ENCODE assay signal across 18 mouse cellular contexts in the genomic region with DNA sequence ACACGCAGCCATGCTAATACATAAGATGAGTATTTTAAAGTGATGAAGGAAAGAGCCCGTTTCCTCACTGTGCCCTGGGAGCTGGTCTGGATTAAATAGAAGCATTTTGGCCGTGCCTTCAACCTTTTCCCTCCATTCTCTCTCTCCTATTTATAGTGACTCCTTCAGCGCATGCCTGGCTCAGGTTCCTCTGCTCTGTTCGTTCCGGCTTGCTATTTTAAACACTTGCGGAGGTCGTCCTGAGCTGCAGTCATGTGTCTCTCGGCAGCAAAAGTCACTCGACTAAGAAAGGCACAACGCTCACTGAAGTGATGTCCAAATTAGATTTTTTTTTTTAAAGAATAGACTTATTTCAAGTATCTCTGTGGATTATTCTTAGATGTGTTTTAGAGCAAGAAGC.
DNase-seq lines count a peak whose midpoint lies in the region; ATAC-seq and TF ChIP-seq lines count a peak whose summit lies in the region.
"Had no signal": no experiment of that assay in that cellular context is flagged by ENCODE, and none has a peak within 500 bp of the region (broad histone marks: within the 10 kb centered on the region; RNA-seq: fewer than 3 reads in every experiment).

No protein-coding gene starts in this region.

- TF ChIP-seq CTCF in stomach, postnatal 0 days (IDR thresholded peaks at IDR 0.05; ENCODE audit: low read depth): no peak

- ATAC-seq in stomach, postnatal 0 days (ENCODE audit: low FRiP score, low TSS enrichment): no peak
- ATAC-seq: liver, embryonic 12.5 days; midbrain, embryonic 16.5 days had no signal

- H3K9ac ChIP-seq in stomach, postnatal 0 days (ENCODE audit: low read length): no peak overlapping the region
- H3K9ac ChIP-seq: embryonic facial prominence, embryonic 13.5 days; hindbrain, embryonic 12.5 days; liver, embryonic 12.5 days; lung, embryonic 15.5 days had no signal

- no peaks in the 10 kb centered on the region for H3K36me3 ChIP-seq in stomach, postnatal 0 days (ENCODE audit: control insufficient read depth, insufficient read depth, low read length)
- H3K36me3 ChIP-seq: embryonic facial prominence, embryonic 13.5 days; forebrain, embryonic 10.5 days; hindbrain, embryonic 12.5 days; limb, embryonic 10.5 days; liver, embryonic 12.5 days; lung, embryonic 15.5 days had no signal

- H3K9me3 ChIP-seq in stomach, postnatal 0 days (ENCODE audit: control insufficient read depth, low read length): no peaks in the 10 kb centered on the region
- H3K9me3 ChIP-seq: embryonic facial prominence, embryonic 13.5 days; forebrain, embryonic 10.5 days; hindbrain, embryonic 12.5 days; limb, embryonic 10.5 days; liver, embryonic 12.5 days; lung, embryonic 15.5 days had no signal

- DNase-seq in adrenal gland, postnatal 14 days: peak; percentile 14
- DNase-seq in adrenal gland, adult (ENCODE audit: inconsistent age in 2 of 2, low spot score in 1 of 2): no peak
- DNase-seq in right cerebral cortex, adult 2 months (ENCODE audit: low spot score in 2 of 2): peak; percentile 11 to 30
- DNase-seq in right cerebral cortex, postnatal 25 days: no peak
- DNase-seq in heart, postnatal 10 days: peak; percentile 63 to 76
- DNase-seq in yolk sac, embryonic 10.5 days (ENCODE audit: low spot score): no peak
- DNase-seq in stomach, postnatal 0 days (ENCODE audit: low spot score): no peak
- no peak for DNase-seq in layer of hippocampus, postnatal 10 days (ENCODE audit: low spot score in 2 of 2)
- DNase-seq: cerebellum, adult 18-20 months had no signal

- H3K4me1 ChIP-seq in stomach, postnatal 0 days (replicated peaks; ENCODE audit: control insufficient read depth, insufficient read depth): no peaks in the 10 kb centered on the region
- H3K4me1 ChIP-seq: embryonic facial prominence, embryonic 13.5 days; forebrain, embryonic 10.5 days; hindbrain, embryonic 12.5 days; limb, embryonic 10.5 days; liver, embryonic 12.5 days; lung, embryonic 15.5 days had no signal

- TF ChIP-seq EP300 in stomach, postnatal 0 days (optimal IDR thresholded peaks at IDR 0.05): no peak

- H3K27me3 ChIP-seq in stomach, postnatal 0 days (ENCODE audit: control insufficient read depth, insufficient read depth, low read length): no peaks in the 10 kb centered on the region
- H3K27me3 ChIP-seq: embryonic facial prominence, embryonic 13.5 days; hindbrain, embryonic 12.5 days; liver, embryonic 12.5 days; lung, embryonic 15.5 days had no signal

- intact Hi-C loops in heart, postnatal 10 days (cut with DNase I): loop anchor here (5.0 to 10.0 kb wide), 2 partner anchors 37 to 365 kb away; no protein-coding TSS in a partner anchor

- no peak overlapping the region for H3K4me3 ChIP-seq in stomach, postnatal 0 days (ENCODE audit: low read depth, low read length)
- H3K4me3 ChIP-seq: embryonic facial prominence, embryonic 13.5 days; forebrain, embryonic 10.5 days; hindbrain, embryonic 12.5 days; layer of hippocampus, adult 2 months; limb, embryonic 10.5 days; liver, embryonic 12.5 days; lung, embryonic 15.5 days had no signal

- WGBS in stomach, postnatal 0 days: 64% methylated on average over 11 of the region's 11 CpGs

- no peak overlapping the region for H3K4me2 ChIP-seq in stomach, postnatal 0 days (replicated peaks; ENCODE audit: low read depth)
- H3K4me2 ChIP-seq: embryonic facial prominence, embryonic 13.5 days; hindbrain, embryonic 12.5 days; liver, embryonic 12.5 days; lung, embryonic 15.5 days had no signal

- no peak overlapping the region for H3K27ac ChIP-seq in stomach, postnatal 0 days (replicated peaks)
- H3K27ac ChIP-seq: embryonic facial prominence, embryonic 13.5 days; forebrain, embryonic 10.5 days; hindbrain, embryonic 12.5 days; kidney, postnatal 0 days; layer of hippocampus, adult 2 months; limb, embryonic 10.5 days; liver, embryonic 12.5 days; lung, embryonic 15.5 days had no signal

Comparison
In these comparisons a context has a peak if more than half of its experiments do, and no peak if none do; other contexts are left out.
1. DNase-seq: peak in adrenal gland, postnatal 14 days (single experiment), right cerebral cortex, adult 2 months (2 of 2) and heart, postnatal 10 days (2 of 2); none in adrenal gland, adult (0 of 2), right cerebral cortex, postnatal 25 days (single experiment), yolk sac, embryonic 10.5 days (single experiment), stomach, postnatal 0 days (single experiment) and layer of hippocampus, postnatal 10 days (0 of 2).